Comparison of ENCODE assay signal across 8 mouse cellular contexts in genomic region chr3:90445417-90446200, GRCm38 (mm10). TPM values are rescaled to one million over a fixed set of nuclear protein-coding genes. Genes with fewer than 3 reads are reported as not detected.
A peak's percentile ranks its signal among the peaks of the same experiment; 100 is the strongest.
DNase-seq lines count a peak whose midpoint lies in the region; ATAC-seq lines count a peak whose summit lies in the region.

No protein-coding gene starts in this region.

- peak overlapping the region; percentile 94 for H3K27ac ChIP-seq in forebrain, embryonic 10.5 days
- H3K27ac ChIP-seq in limb, embryonic 10.5 days, result peak overlapping the region; percentile 96
- H3K27ac ChIP-seq in neural tube, embryonic 15.5 days (replicated peaks), result peak overlapping the region; percentile 83

- H3K36me3 ChIP-seq in forebrain, embryonic 10.5 days (replicated peaks), result no peaks in the 10 kb centered on the region
- H3K36me3 ChIP-seq in limb, embryonic 10.5 days, result no peaks in the 10 kb centered on the region
- H3K36me3 ChIP-seq in neural tube, embryonic 15.5 days, result no peaks in the 10 kb centered on the region

- no peaks in the 10 kb centered on the region for H3K27me3 ChIP-seq in forebrain, embryonic 10.5 days (ENCODE audit: poor library complexity, severe bottlenecking)
- no peaks in the 10 kb centered on the region for H3K27me3 ChIP-seq in limb, embryonic 10.5 days (ENCODE audit: low read depth, poor library complexity, severe bottlenecking)
- H3K27me3 ChIP-seq in neural tube, embryonic 15.5 days (replicated peaks), result no peaks in the 10 kb centered on the region

- H3K9me3 ChIP-seq in forebrain, embryonic 10.5 days, result no peaks in the 10 kb centered on the region; the same call in 1 of the 2 replicates
- no peaks in the 10 kb centered on the region for H3K9me3 ChIP-seq in limb, embryonic 10.5 days (replicated peaks)
- H3K9me3 ChIP-seq in neural tube, embryonic 15.5 days (replicated peaks), result no peaks in the 10 kb centered on the region

- 69% methylated on average over 11 of the region's 11 CpGs for WGBS in forebrain, embryonic 10.5 days
- 73% methylated on average over 11 of the region's 11 CpGs for WGBS in limb, embryonic 10.5 days
- WGBS in neural tube, embryonic 15.5 days, result 65% methylated on average over 11 of the region's 11 CpGs

- peaks cover 35% of the 10 kb centered on the region for H3K4me1 ChIP-seq in forebrain, embryonic 10.5 days
- H3K4me1 ChIP-seq in limb, embryonic 10.5 days, result peaks cover 40% of the 10 kb centered on the region
- peaks cover 18% of the 10 kb centered on the region for H3K4me1 ChIP-seq in neural tube, embryonic 15.5 days

- peak overlapping the region; percentile 49 for H3K4me3 ChIP-seq in forebrain, embryonic 10.5 days
- H3K4me3 ChIP-seq in limb, embryonic 10.5 days, result peak overlapping the region; percentile 47
- H3K4me3 ChIP-seq in neural tube, embryonic 15.5 days (replicated peaks), result no peak overlapping the region

- H3K4me2 ChIP-seq in neural tube, embryonic 15.5 days, result peak overlapping the region; percentile 60

- DNase-seq in lung, postnatal 10 days, result peak; percentile 24
- no peak for DNase-seq in lung, postnatal 36 days
- no peak for DNase-seq in forebrain, embryonic 10.5 days (ENCODE audit: extremely low spot score, low spot score)
- no peak for DNase-seq in limb, embryonic 10.5 days (ENCODE audit: low spot score)
- DNase-seq in frontal cortex, postnatal 25 days (ENCODE audit: low spot score in 2 of 2), result no peak
- DNase-seq in cerebellum, adult 11-12 months, result no peak
- no peak for DNase-seq in urinary bladder, adult 2 months (ENCODE audit: low spot score)

- no peak for ATAC-seq in neural tube, embryonic 15.5 days (ENCODE audit: low FRiP score)

- H3K9ac ChIP-seq in neural tube, embryonic 15.5 days (replicated peaks), result no peak overlapping the region

RNA-seq across cellular contexts. Expression of gene Ints3, which starts 12.2 kb away (rescaled TPM):
- polyA plus RNA-seq in forebrain, embryonic 10.5 days (2016; fragmentation: Nextera tagmentation; extraction: Ambion mirVana), result 40.9 and 41.9 TPM in 2 replicates
- polyA plus RNA-seq in limb, embryonic 10.5 days (2016; fragmentation: Nextera tagmentation; extraction: Ambion mirVana), result 53.3 and 53.5 TPM in 2 replicates
- polyA plus RNA-seq in neural tube, embryonic 15.5 days (2015; fragmentation: Nextera tagmentation; extraction: Ambion mirVana), result 29.8 and 31.5 TPM in 2 replicates
- polyA plus RNA-seq in urinary bladder, adult 2 months (2012; rRNA removed), result 24.8 and 26.4 TPM in 2 replicates

RNA-seq across cellular contexts. Expression of gene Npr1, which starts 20.1 kb away (rescaled TPM):
- 2.0 and 2.3 TPM in 2 replicates for polyA plus RNA-seq in forebrain, embryonic 10.5 days (2016; fragmentation: Nextera tagmentation; extraction: Ambion mirVana)
- 3.5 and 4.7 TPM in 2 replicates for polyA plus RNA-seq in limb, embryonic 10.5 days (2016; fragmentation: Nextera tagmentation; extraction: Ambion mirVana)
- 3.1 and 4.4 TPM in 2 replicates for polyA plus RNA-seq in neural tube, embryonic 15.5 days (2015; fragmentation: Nextera tagmentation; extraction: Ambion mirVana)
- 25.3 and 26.4 TPM in 2 replicates for polyA plus RNA-seq in urinary bladder, adult 2 months (2012; rRNA removed)

RNA-seq across cellular contexts. Expression of gene Ilf2, which starts 30.3 kb away (rescaled TPM):
- 344 and 355 TPM in 2 replicates for polyA plus RNA-seq in forebrain, embryonic 10.5 days (2016; fragmentation: Nextera tagmentation; extraction: Ambion mirVana)
- polyA plus RNA-seq in limb, embryonic 10.5 days (2016; fragmentation: Nextera tagmentation; extraction: Ambion mirVana), result 374 and 379 TPM in 2 replicates
- polyA plus RNA-seq in neural tube, embryonic 15.5 days (2015; fragmentation: Nextera tagmentation; extraction: Ambion mirVana), result 218 and 229 TPM in 2 replicates
- polyA plus RNA-seq in urinary bladder, adult 2 months (2012; rRNA removed), result 44.4 and 48.2 TPM in 2 replicates

RNA-seq across cellular contexts. Expression of gene Snapin, which starts 45.2 kb away (rescaled TPM):
- 58.9 and 59.6 TPM in 2 replicates for polyA plus RNA-seq in forebrain, embryonic 10.5 days (2016; fragmentation: Nextera tagmentation; extraction: Ambion mirVana)
- polyA plus RNA-seq in limb, embryonic 10.5 days (2016; fragmentation: Nextera tagmentation; extraction: Ambion mirVana), result 49.1 and 60.3 TPM in 2 replicates
- polyA plus RNA-seq in neural tube, embryonic 15.5 days (2015; fragmentation: Nextera tagmentation; extraction: Ambion mirVana), result 97.8 and 98.7 TPM in 2 replicates
- polyA plus RNA-seq in urinary bladder, adult 2 months (2012; rRNA removed), result 88.2 and 107 TPM in 2 replicates

RNA-seq across cellular contexts. Expression of gene Slc27a3, which starts 55.9 kb away (rescaled TPM):
- polyA plus RNA-seq in forebrain, embryonic 10.5 days (2016; fragmentation: Nextera tagmentation; extraction: Ambion mirVana), result 18.8 and 20.9 TPM in 2 replicates
- polyA plus RNA-seq in limb, embryonic 10.5 days (2016; fragmentation: Nextera tagmentation; extraction: Ambion mirVana), result 37.4 and 41.9 TPM in 2 replicates
- 30.5 and 34.3 TPM in 2 replicates for polyA plus RNA-seq in neural tube, embryonic 15.5 days (2015; fragmentation: Nextera tagmentation; extraction: Ambion mirVana)
- polyA plus RNA-seq in urinary bladder, adult 2 months (2012; rRNA removed), result 9.2 and 11.0 TPM in 2 replicates
